Mouse (Mus musculus) stomach, postnatal 0 days (tissue): ENCODE results near the gene Tgfb3.

Experiments used
- CTCF ChIP-seq: IDR thresholded peaks from 2 replicates; pipeline ENCODE4 v1.5.1; 2016; ENCODE audit warnings: antibody characterized with exemption, low read depth, mild to moderate bottlenecking, moderate library complexity
- EP300 ChIP-seq: optimal IDR thresholded peaks from 2 replicates; pipeline ENCODE3; 2016; ENCODE audit warnings: antibody characterized with exemption

DNA sequence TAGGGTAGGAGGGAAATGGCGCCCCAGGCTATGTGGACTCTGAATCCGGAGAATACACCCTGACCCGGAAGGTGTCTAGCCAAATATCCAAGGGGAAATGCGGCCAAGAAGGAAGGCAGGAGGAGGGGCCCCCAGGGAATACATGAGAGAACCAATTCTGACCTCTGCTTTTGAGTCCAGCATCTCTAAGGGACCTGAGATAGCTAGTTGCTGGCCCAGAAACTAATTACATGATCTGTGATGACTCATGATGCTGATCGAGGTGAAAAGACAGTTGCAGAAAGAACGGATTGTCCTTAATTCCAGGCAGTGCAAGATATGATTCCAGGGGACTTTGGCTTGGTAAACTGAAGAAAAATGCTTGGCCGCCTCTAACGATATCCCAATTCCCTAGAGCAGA, 21.9 kb downstream of the Tgfb3 start:
- no peak for TF ChIP-seq CTCF
- TF ChIP-seq EP300 = no peak
